Mouse (Mus musculus): ENCODE measurements around the gene Gna14.

Gna14 gene

DNA sequence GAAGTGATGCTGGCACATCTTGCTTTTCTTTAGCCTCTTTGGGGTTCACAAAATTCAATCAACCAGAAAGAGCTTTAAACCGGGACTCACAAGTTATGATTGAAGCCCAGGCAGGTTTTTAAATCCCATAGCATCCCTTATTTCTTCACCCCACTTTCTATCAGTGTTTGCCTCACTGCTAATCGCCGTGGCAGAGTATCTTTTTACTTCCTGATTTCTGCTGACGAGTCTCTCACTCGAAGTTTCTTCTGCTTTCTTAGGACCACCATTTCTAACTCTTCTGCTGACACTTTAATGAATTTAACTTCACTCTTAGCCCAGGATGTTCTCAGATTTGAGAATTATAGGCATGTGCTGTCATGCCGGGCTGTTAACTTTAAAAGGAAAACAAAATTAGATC, 21.6 kb downstream of the Gna14 start:
- no peak for DNase-seq

GRCm38 (mm10) chr19:16459317-16459716, 23.8 kb downstream of the Gna14 start:
- DNase-seq: no peak

DNA sequence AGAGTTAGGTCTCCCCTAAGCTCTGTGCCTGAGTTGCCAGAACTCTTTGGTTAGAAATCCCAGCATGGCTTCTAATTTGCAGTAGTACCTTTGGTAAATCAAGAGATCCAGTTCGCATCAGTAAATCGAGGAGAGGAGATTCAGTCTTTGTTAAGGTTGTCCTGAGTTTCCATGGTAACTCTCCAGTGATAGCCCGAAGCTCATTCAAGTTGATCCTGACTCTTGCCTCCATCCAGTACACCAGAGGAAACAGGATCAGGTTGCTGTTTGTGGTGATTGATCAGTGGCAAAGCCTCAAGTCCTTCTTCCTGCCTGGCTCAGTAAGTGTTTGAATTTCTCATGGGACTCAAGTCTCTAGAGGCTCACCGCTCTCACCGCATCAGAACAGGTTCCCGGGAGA, 24.7 kb downstream of the Gna14 start:
- no peak for DNase-seq

DNA sequence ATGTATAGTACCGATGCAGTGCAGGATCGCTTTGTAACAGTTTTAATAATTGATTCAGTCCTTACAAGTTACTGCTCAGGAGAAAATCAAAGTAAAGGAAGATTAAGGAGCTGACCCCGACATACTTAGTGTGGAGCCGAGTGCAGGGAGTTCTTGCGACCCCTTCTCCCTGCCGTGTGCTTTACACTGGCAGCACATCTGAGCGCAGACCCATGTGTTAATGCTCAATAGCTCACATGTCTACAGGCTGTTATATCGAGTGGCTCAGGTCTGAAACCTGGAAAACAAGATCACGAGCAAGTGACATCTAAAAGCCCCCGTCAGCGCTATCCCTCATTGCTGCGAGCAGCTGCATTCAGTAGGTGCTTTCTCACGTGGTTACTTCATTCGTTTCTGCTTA, 25.3 kb downstream of the Gna14 start:
- DNase-seq: no peak

GRCm38 (mm10) chr19:16462461-16462860, 26.9 kb downstream of the Gna14 start:
- peak; percentile 40 for DNase-seq

GRCm38 (mm10) chr19:16464730-16465129, 29.2 kb downstream of the Gna14 start:
- DNase-seq: peak; percentile 55

- DNase-seq: no peak
These were observed 33.3 kb downstream of the Gna14 start for GRCm38 (mm10) chr19:16468756-16469374.

- DNase-seq: no peak
These were observed 37.1 kb downstream of the Gna14 start for GRCm38 (mm10) chr19:16472655-16473054.

DNA sequence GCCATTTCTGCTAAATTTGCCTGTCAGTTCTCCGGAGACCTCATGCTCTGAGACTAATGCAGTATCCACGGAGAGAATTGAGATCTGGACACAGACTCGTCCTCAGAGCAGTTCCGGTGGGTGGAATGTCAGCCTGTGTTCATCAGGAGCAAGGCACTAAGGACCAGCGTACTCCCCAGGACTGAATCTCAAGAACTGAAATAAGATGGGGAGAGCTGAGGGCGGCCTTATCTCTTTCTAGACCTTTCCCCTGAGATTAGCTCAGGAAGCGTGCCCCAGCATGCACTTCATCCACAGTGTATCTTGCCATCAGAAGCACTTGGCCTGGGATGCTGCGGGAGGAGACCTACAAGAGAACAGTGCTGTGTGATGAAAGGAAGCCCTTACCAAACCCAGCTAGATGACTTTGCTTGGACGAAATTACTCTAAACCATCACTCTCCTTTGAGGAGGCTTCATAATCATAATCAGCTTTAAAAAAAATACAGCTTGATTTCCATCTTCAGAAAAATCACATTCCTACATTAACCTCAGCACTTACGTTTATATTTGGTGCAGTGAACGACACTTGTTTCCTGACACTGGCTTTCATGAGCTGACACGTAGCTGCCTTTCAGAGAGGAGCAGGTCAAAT, 41.9 kb downstream of the Gna14 start:
- DNase-seq: no peak

- peak; percentile 66 for DNase-seq
These were observed 42.6 kb downstream of the Gna14 start for GRCm38 (mm10) chr19:16478186-16478607.

DNA sequence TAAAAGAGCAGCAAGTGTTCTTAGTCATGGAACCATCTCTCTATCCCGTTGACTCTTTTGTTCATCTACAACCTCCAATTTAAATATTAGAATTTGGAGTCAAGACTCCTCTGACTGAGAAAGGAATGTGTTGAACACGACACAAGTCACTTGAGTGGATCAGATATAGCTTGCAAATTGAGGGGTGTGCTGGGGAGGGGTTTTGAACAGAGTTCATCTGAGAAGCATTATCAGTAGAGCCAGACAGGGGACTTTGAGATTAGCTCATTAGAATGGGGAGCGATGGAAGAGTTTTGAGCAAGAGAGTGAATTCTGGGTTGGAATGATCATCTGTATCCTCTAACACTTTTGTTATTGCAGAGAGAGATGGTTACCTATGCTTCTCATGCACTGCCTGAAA, 46.5 kb downstream of the Gna14 start:
- no peak for DNase-seq

DNA sequence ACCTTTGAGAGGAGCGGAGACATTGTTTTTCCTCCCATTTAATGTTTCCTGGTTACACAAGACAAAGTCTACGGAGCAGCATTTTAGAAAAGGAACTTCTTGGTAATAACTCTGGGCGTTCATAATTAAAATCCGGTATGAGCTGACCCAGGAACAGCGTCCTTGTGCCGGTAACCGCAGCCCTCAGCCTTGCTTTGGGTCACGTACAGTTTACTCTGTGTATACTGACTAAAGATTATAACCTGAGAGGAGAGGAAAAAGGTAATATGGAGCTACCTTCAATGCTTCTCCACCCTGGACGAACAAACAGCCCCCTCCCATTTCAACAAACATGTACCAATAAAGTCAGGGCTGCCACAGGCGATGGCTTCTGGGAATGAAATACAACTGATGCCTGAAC, 48.7 kb downstream of the Gna14 start:
- no peak for DNase-seq

DNA sequence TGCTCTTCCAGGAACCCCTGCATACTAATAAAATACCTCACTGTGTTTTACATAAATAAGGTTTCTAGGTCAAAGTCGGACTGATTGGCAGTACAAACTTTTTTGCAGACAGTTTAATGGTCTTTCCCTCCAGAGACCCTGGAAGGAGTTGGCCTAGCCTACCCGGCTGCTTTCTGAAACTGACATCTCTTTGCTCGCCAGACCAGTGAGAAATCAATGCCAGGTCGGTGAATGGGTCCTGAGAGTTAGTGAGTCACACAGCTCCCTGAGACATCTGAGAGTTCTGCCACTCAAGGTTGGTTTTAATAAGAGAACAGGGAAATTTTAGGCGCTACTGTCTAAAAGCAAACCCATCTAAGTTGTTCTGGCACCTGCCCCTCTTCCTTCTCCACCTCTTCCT, 49.1 kb downstream of the Gna14 start:
- DNase-seq: no peak

DNA sequence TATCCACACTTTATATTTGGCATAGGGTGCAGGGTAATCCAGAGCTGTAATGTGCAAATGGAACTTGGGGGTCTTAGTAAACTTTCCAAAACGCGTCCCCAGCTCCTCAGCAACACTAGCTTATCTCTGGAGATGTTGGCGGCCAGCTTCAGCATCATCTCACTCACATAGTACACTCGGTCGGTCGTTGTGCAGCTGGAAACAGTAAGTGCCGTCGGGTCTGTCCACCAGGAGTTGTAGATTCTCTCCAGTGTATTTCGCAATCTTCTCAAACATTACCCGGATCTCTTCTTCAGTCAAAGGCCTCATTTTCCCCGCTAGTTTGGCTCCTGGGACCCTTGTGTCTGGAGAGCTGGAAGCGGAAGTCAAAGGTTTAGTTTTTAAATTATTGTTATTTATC, 55.2 kb downstream of the Gna14 start:
- no peak for DNase-seq

DNA sequence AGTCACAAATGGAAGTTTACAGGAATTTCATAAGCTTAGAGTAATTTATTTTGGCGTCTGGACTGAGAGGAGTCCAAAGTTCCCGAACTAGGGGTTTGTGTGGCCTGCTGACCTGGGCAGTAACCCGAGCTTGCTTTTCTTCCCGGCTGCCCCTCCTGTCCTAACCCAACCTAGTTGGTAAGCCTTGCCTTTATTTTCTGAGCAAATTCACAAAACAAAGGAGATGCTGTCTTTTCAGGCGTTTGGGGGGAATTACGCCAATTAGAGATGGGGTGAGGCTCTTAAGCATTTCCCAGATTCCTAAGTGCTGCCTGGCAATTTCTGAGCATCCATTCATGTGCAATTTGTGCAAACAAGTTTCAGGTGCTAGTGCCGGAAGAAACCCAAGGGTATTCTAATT, 55.9 kb downstream of the Gna14 start:
- DNase-seq: no peak

GRCm38 (mm10) chr19:16492453-16492852, 56.9 kb downstream of the Gna14 start:
- no peak for DNase-seq

GRCm38 (mm10) chr19:16494816-16495516, 59.4 kb downstream of the Gna14 start:
- no peak for DNase-seq

DNA sequence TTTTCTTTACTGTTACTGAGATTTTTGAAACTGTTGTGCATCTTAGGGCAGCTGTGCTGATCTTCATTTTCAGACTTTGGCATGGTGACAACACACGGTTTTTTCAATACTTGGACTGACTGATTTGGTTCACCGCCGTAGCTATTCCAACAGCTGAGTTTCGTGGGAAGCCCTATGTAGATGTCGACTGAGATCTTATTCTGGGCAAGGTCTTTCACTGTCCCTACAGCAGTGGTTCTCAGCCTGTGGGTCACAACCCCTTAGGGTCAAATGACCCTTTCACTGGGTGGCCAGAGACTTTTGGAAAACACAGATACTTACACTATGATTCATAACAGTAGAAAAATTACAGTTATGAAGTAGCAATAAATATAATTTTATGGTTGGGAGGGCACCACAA, 60.5 kb downstream of the Gna14 start:
- no peak for DNase-seq

DNA sequence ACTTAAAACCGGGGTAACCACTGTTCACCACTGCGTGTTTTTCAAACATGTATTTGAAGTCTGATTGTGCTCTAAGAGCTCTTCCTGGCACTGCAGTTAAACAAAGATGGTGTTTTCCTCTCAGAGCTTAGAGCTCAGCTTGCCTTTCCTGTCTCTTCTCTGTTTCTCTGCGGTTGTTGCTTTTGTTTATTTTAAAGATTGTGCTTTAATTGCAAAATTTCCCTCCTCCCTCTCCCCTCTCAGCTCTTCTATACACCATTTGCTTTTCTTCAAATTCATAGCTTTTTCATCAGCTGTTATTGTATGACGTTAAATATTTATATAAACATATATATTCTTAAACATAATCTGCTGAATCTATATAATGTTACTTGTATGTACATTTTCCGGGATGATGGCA, 66.5 kb downstream of the Gna14 start:
- DNase-seq: no peak

DNA sequence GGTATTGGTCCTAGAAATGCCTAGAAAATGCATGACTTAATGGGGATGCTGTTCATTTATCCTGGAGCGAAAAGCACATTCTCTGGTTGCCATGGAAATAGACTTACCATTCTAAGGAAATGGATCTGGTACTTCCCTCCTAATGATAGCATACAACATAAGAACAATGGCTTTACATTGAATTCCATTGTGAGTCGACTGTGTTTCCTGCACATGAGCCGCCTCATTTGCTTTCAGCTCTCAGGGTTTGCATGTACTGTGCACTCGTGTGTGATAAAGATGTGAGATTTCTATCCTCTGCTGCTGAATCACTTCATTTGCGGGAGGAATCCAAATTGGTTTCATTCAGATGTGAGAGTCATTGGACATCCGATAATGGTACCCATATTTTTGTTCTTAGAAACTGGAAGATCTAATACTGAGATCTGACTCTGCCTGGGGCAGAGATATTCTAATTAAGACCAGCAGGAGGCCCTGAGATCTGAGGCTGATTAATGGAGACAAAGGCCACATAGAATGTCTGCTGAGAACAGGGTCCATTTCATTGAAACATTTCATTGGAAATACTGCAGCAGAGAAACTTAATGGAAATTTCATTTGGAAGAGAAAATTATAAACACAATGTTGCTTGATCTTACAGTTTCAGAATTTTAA, 71.3 kb downstream of the Gna14 start:
- no peak for DNase-seq

DNA sequence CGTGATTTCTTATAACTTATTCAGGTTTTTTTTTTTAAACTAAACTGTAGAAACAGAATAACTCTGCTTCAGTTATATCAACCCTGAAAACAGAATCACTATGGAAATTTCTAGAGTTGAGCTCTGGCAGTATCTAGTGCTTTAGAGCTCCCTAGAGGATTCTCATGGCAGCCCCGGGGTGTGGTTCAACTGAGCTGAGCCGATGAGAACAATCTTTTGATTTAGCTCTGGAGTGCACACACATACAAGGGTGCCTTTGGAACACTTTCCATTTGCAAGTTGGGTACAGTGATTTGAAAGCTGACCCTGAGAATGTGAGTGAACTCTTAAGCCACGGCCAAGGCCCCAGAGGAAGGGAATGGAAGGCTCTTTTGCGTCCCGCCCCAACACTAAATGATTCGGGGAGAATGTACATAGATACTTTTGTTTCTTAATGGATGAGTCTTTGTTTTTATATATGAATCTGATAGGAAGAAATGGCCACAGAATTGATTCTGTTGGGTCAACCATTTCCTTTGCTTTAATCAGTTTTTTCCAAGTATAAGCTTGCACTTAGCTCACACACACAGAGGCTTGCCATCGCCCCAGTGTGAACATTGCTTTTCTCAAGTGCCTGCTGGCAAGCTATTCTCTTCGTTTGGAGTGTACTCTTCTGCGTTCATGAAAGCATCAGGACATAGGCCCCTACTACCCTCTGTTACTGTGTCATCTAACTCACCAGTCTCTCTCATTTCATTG, 75.0 kb downstream of the Gna14 start:
- no peak for DNase-seq

GRCm38 (mm10) chr19:16511081-16511420, 75.5 kb downstream of the Gna14 start:
- no peak for DNase-seq

DNA sequence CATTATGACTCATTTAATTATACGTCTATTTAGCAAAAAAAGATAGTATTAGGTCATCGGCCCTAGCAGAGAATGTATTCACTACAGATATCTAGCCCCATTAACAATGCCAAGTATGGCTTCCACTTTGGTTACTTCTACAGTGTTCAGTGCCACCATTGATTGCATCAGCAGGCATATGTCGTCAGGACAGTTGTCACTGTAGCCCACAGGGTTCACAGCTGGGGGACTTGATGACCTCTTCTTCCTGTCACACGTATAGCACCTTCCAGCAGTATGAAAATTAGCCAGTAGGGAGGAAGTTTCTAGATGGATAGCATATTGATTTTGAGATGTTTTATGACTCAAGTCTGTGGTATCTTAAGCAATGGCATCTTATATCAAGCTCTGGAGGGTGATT, 78.6 kb downstream of the Gna14 start:
- no peak for DNase-seq
